ENCODE assay signal across 14 mouse cellular contexts in the genomic region with DNA sequence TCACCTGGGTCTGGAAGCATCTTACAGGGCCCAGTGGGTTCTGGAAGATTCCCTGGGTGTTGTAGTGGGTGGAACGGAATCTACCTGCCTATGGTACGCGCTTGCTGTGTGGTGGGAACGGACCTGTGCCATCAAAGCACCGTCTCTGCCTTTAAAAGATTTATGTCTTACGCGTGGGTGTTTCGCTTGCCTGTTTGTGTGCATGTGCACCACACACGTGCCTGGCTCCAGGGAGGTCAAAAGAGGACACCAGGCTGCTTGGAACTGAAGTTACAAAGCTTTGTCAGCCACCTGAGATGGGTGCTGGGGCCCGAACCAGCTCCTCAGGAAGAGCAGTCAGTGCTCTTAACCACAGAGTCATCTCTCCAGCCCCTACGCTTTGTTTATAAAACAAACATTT.
DNase-seq lines count a peak whose midpoint lies in the region; ATAC-seq and TF ChIP-seq lines count a peak whose summit lies in the region.
"Had no signal": no experiment of that assay in that cellular context is flagged by ENCODE, and none has a peak within 500 bp of the region (broad histone marks: within the 10 kb centered on the region; RNA-seq: fewer than 3 reads in every experiment).

No protein-coding gene starts in this region.

- DNase-seq in kidney, adult 11 months: peak; percentile 31
- DNase-seq in kidney, adult 9 months: no peak
- peak; percentile 65 for DNase-seq in brain, adult 2 months (ENCODE audit: low read depth, low spot score)
- no peak for DNase-seq in hindbrain, embryonic 14.5 days (ENCODE audit: low spot score)
- DNase-seq in midbrain, postnatal 0 days (ENCODE audit: low spot score): no peak
- DNase-seq in lung, postnatal 25 days (ENCODE audit: low spot score): no peak
- no peak for DNase-seq in liver
- DNase-seq: gastrocnemius, adult 2 months; kidney, postnatal 4 days; thymus, postnatal 36 days had no signal

- no peak overlapping the region for H3K4me3 ChIP-seq in hindbrain, embryonic 14.5 days (replicated peaks; ENCODE audit: low read length)
- H3K4me3 ChIP-seq in midbrain, postnatal 0 days (ENCODE audit: low read depth, low read length): no peak overlapping the region
- H3K4me3 ChIP-seq: erythroblast, embryonic 14.5 days; gastrocnemius, adult 2 months had no signal

- peaks cover 52% of the 10 kb centered on the region for H3K4me1 ChIP-seq in hindbrain, embryonic 14.5 days (replicated peaks; ENCODE audit: control insufficient read depth, insufficient read depth, low read length)
- peaks cover 31% of the 10 kb centered on the region for H3K4me1 ChIP-seq in midbrain, postnatal 0 days (ENCODE audit: insufficient read depth, low read length)

- TF ChIP-seq CTCF in midbrain, postnatal 0 days (IDR thresholded peaks at IDR 0.05): no peak

- no peaks in the 10 kb centered on the region for H3K9me3 ChIP-seq in hindbrain, embryonic 14.5 days (ENCODE audit: control insufficient read depth, low read length)
- H3K9me3 ChIP-seq in midbrain, postnatal 0 days (ENCODE audit: low read length): no peaks in the 10 kb centered on the region
- H3K9me3 ChIP-seq: G1E had no signal

- H3K9ac ChIP-seq in hindbrain, embryonic 14.5 days: 0 out of 2 replicates have a peak overlapping the region, but pooled peaks have one; percentile 50
- no peak overlapping the region for H3K9ac ChIP-seq in midbrain, postnatal 0 days (replicated peaks; ENCODE audit: low read length, poor library complexity, severe bottlenecking)
- H3K9ac ChIP-seq: liver, embryonic 14.5 days had no signal

- H3K36me3 ChIP-seq in hindbrain, embryonic 14.5 days (replicated peaks; ENCODE audit: control insufficient read depth, insufficient read depth): no peaks in the 10 kb centered on the region
- no peaks in the 10 kb centered on the region for H3K36me3 ChIP-seq in midbrain, postnatal 0 days (ENCODE audit: insufficient read depth, low read length)
- H3K36me3 ChIP-seq: G1E had no signal

- H3K27ac ChIP-seq in hindbrain, embryonic 14.5 days: peak overlapping the region; percentile 91
- peak overlapping the region; percentile 90 for H3K27ac ChIP-seq in midbrain, postnatal 0 days (ENCODE audit: low read depth, low read length)
- H3K27ac ChIP-seq: liver, embryonic 14.5 days had no signal

- H3K4me2 ChIP-seq in hindbrain, embryonic 14.5 days (replicated peaks): peak overlapping the region; percentile 55; the same call in 1 of the 2 replicates
- no peak overlapping the region for H3K4me2 ChIP-seq in midbrain, postnatal 0 days (ENCODE audit: low read depth, low read length, poor library complexity, severe bottlenecking)

- H3K27me3 ChIP-seq in hindbrain, embryonic 14.5 days (ENCODE audit: control insufficient read depth, insufficient read depth, low read length): peaks cover 13% of the 10 kb centered on the region; the same call in 1 of the 2 replicates
- H3K27me3 ChIP-seq in midbrain, postnatal 0 days (ENCODE audit: insufficient read depth, low read length): no peaks in the 10 kb centered on the region

- 57% methylated on average over 11 of the region's 11 CpGs for WGBS in hindbrain, embryonic 14.5 days
- WGBS in midbrain, postnatal 0 days: 44% methylated on average over 11 of the region's 11 CpGs

- ATAC-seq in hindbrain, embryonic 14.5 days (ENCODE audit: low FRiP score): no peak
- ATAC-seq in midbrain, postnatal 0 days (ENCODE audit: low FRiP score): no peak
- no peak for ATAC-seq in frontal cortex, adult (ENCODE audit: low TSS enrichment)

Comparison
In these comparisons a context has a peak if more than half of its experiments do, and no peak if none do; other contexts are left out.
1. DNase-seq: peak in kidney, adult 11 months (single experiment) and brain, adult 2 months (single experiment); none in kidney, adult 9 months (single experiment), hindbrain, embryonic 14.5 days (single experiment), midbrain, postnatal 0 days (single experiment), lung, postnatal 25 days (single experiment) and liver (single experiment).